Mouse (Mus musculus) 416B (cell line): ENCODE data around the gene Slc12a6.

ENCODE experiments used
- DNase-seq: peaks from one replicate; pipeline ENCODE4 v3.0.0; 2011; ENCODE audit warnings: low read depth

Slc12a6 gene

DNA sequence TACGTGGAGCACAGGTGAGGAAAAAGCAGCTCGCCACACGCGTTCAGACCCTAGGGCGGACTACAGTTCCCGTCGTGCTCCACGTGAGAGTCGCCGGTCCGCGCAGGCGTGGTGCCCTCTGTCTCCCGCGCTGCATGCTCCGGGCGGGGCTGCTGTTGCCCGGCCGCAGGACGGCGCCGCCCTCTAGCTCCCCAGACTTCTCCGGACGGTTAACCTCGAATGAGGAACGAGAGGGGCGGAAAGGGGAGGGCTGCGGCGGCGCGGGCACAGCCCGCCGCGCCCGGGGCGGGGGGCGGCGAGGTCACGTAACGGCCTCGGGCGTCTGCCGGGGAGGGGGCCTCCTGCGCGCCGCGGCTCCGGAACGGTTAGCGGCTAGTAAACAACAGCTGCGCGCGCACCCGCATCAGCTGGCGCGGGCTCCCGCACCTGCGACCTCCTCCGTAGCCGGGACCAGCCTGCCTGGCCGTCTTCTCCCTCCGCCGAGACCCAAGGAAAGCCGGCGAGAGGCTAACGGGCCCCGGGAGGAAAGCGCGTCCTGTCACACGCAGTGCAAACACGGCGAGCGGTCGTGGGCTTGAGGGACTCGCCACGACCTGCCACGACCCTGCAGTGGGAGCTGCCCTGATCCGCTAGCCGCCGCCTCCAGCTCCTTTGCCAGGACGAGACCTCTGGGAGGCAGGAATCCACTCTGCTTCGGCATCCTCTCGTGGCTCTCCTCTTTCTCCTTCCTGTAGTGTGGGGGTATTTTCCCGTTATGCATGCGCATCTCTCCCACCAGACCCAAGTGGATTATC lies at the start of gene Slc12a6:
Gene Slc12a6, plus strand, starts transcription at position 378 of the 794 bp plus-strand sequence.
- DNase-seq = peak; percentile 92

- DNase-seq = peak; percentile 73
Observed at GRCm38 (mm10) chr2:112215977-112216376, 49.6 kb upstream of the Slc12a6 start.

DNA sequence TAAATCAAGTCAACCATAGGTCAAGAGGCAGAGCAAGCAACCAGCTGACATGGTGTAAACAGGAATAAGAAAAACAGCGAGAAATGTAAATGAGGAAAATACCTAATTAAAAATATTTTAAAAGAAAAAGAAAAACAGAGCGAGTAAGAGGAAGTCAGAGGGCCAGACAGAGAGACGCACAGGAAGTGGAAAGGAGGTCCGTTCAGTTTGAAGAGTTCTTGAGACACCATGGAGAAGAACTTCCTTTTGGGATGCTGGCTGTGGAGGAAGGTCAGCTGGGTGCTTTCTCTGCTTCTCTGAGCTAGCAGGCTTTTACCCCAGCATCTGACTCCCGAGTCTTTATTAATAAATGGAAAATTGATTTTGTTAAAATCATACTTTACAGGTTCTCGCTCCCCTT lies 48.0 kb upstream of the Slc12a6 start:
- DNase-seq = peak; percentile 23

- peak; percentile 21 for DNase-seq
Observed at GRCm38 (mm10) chr2:112220880-112221279, 44.7 kb upstream of the Slc12a6 start.

DNA sequence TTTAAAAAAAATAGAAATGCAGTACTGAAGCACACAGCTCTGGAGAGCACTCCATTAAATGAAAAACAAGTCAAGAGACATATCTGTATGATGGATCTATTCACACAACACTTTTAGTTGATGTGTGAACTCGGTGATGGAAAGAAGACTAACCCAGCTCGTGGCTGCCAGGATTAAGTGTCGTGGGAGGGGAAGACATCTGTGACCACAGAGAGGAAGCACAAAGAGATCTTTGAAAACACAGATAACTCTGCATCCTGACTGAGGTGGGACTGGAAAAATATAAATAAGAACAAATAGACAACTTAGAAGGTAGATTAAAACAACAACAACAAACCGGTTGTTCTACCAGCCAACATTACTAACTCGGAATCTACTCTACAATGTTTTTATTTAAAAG lies 43.0 kb upstream of the Slc12a6 start:
- DNase-seq = peak; percentile 58

DNA sequence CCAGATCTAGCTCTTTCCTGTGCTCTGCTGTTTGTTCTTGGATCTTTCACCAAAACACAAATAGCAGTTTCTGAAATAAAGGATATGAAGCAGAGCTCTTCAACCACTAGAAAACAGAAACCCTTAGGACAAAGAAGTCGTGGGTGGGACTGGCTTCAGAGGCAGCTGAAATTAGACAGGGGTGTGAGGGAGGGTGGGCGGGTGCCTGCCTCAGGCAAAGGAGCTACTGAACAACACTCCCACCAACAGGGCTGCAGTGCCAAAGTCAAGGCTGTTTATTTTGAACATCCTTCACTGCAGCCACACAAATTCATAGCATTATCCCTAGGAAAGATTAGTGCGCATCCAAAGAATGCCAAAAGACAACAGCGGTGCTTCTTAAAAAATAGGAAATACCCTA lies 41.3 kb upstream of the Slc12a6 start:
- DNase-seq = no peak

DNA sequence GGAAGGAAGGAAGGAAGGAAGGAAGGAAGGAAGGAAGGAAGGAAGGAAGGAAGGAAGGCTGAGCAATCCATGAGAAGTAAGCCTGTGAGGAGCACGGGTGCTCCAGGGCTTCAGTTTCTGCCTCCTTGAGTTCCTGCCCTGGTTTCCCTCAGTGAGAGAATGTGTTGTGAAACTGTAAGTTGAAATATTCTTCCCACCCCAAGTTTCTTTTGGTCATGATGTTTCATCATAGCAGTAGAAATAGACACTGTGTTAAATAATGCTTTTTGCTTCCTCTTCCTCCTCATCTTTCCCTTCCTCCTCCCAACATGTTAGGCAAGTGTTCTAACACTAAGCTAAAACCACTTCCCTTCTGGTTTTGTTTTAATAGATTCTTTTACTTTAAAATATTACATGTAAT lies 33.0 kb upstream of the Slc12a6 start:
- DNase-seq = peak; percentile 72

- DNase-seq = peak; percentile 72
Observed at GRCm38 (mm10) chr2:112236620-112237019, 29.0 kb upstream of the Slc12a6 start.

- peak; percentile 49 for DNase-seq
Observed at GRCm38 (mm10) chr2:112238006-112238405, 27.6 kb upstream of the Slc12a6 start.

DNA sequence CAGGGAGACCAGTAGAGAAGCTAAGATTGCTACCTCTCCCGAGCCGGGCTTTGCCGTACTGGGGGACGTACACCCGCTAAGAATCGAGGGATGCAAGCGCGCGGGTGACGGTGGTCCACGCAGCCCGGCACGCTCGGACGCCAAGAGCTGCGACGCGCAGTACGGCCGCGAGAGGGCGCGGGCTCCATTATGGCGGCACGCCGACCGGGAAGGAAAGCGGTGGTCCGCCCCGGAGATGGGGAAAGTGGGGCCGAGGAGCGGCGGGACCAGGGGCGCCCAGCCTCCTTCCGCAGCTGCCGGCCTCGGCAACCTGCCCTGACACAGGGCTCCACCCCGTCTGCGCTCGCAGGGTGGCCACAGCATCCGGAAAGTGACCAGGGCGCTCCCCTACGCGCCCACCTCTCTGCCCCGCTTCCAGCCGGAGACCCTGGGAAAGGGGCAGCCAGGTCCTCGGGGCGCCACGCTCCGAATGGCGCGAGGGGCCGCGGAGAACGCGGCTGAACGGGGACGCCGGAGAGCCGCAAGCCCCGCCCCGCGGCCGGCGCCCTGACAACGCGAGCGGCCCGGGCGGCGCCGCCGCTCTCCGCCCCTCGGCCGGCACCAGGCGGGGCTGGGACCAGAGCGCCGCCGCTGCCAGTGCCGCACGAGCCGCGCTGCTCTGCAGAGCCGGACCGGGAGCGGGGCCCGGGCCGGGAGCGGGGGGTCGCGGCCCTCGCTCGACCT lies 26.3 kb upstream of the Slc12a6 start, which contains the start of gene Lpcat4:
Gene Lpcat4, plus strand, starts transcription at position 257 of the 723 bp plus-strand sequence.
- DNase-seq = peak; percentile 83

DNA sequence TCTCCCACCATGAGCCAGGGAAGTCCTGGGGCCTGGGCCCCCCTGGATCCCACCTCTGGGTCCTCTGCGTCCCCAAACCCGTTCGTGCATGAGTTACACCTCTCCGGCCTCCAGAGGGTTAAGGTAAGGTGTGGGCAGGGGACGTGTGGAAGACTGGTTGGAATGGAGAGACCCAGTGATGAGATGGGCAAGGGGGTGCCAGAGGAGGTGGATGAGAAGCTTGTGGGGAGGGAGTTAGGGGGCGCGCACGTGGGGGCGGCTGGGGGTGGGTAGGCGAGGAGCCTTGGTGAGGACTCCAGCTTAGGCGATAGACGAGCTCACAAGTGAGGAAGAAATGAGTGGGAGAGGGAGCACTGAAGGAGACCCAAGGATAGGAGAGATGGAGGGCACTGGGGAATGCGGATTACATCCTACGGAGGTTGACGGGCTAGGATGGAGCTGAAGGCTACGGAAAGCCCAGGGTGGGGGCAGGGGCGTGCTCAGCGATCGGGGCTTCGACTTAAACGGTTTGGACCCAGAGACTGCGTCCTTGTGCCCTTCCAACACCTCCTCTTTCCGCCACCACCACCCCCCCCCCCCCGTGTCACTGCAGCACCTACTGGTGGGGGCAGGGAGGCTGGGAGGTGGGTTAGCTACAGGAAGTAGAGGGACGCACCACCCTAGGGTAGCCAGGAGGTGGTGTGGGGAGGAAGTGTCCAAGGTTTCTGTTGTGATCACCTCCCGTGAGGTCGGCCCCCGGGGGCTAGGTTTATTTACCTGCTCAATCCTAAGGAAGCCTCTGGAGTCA lies 25.5 kb upstream of the Slc12a6 start:
- peak; percentile 51 for DNase-seq

DNA sequence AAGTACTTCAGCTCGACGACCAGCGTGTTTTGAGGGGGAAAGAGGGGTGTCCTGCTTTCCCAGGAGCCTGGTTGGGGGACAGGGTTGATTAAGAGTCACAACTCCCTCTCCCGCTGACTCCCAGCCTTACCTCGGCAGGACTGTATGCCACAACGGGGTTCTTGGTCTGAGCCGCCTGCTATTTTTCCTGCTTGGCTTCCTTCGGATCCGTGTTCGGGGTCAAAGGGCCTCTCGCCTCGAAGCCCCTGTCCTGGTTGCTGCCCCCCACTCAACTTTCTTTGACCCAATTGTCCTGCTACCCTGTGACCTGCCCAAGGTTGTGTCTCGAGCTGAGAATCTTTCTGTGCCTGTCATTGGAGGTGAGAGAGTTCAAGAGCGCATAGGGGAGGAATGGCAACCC lies 23.8 kb upstream of the Slc12a6 start:
- no peak for DNase-seq

GRCm38 (mm10) chr2:112245307-112245706 lies 20.3 kb upstream of the Slc12a6 start:
- no peak for DNase-seq

- no peak for DNase-seq
Observed at GRCm38 (mm10) chr2:112246193-112246592, 19.4 kb upstream of the Slc12a6 start.

DNA sequence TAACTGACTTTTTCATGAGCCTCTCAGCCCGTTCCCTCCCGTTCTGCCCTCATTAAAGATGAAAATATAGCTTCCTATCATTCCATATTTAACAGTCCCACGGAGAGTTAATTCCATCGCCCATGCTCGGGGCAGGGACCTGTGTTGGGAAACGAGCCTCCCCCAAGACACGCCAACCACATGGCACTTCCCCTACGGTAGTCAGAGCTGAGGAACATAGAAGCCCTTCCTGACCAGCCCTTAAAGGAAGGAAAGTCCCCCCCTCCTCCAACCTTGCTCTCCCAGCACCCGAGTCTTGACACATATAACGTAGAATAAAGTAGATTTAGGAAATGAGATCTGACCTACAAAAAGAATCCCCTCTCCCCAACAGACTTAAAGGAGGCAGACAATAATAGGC lies 18.3 kb upstream of the Slc12a6 start:
- no peak for DNase-seq

DNA sequence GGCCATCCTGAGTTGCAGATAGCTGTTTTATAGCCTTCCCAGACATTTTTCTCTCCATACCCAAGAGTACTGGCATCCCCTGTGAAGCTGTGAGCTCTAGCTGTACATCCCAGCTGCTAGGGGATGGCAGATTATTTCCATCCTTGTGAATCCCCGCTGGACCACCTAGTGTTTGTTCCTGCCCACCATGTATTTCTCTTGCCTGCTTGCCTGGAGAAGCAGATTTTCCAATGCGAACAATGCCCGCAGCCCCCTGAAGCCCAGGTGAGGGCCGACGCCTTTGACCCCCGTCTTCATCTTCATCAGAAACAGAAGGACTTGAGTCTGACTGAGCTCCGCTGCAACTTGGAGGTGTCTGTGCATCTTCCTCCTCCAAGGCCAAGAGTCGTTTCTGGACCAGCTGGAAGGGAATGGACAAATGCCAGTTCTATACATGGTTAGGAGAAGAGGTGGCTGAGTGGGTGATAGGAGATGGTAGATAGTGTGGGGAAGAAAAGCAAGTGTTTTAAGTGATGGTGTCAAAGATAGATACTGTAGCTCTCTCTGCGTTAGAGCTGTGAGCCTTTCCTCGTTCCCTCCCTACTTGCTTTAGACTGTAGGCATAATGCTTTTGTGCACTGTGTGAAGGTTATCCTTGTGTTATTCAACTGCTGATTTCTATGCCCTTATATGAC lies 15.7 kb upstream of the Slc12a6 start:
- no peak for DNase-seq

GRCm38 (mm10) chr2:112254675-112255515 lies 10.7 kb upstream of the Slc12a6 start:
- no peak for DNase-seq

- peak; percentile 80 for DNase-seq
Observed at GRCm38 (mm10) chr2:112259241-112259962, 6.2 kb upstream of the Slc12a6 start, which contains the start of gene Nutm1. TSS of gene Nutm1 (minus strand) at chr2:112259291.

DNA sequence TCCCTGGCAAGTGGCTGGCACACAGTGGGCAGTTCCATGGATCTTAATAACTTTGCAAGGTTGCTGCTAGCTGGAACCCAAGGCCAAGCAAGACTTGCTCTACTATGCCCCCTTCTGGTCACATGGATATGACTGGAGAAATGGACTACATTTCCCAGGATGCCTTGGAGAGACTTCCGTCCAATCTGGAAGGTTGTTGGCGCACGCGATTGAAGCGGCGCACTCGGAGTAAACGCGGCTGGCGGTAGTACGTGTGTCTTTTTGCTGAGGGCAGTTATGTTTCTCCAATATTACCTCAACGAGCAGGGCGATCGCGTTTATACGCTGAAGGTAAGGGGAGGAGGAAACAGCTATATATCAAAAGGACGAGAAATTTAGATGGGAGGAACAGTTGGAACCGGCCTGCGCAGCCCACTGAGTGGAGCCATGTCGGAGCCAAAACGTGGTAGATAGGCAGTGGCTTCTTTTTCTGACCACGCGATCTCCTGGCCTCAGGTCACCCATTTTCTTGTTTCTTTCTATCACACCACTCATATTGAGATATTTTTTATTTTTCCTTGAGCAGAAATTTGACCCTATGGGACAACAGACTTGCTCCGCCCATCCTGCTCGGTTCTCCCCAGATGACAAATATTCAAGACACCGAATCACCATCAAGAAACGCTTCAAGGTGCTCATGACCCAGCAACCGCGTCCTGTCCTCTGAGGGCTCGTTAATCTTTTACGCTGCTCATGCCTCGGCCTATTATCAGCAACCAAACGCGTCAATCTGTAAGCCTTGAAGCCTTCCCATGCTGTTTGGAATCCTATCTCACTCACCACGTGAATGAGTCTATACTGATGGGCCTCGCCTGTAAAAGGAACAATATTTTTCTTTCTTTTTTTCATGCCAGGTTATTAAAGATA lies 3.6 kb upstream of the Slc12a6 start, which contains the start of gene Nop10:
Gene Nop10, plus strand, starts transcription at position 179 of the 906 bp plus-strand sequence.
- peak; percentile 92 for DNase-seq
